Mouse (Mus musculus) lung, embryonic 15.5 days (tissue): ENCODE measurements around the gene Cd164. TPM values are rescaled to one million over a fixed set of nuclear protein-coding genes. Genes with fewer than 3 reads are reported as not detected.

Experiments
- ATAC-seq: fragments of 200-750 bp; cut with Nextera tagmentation; 2 replicates; pipeline ENCODE4 v1.8.0; 2017; ENCODE audit warnings: moderate number of reproducible peaks, borderline replicate concordance; ENCODE audit not compliant: low FRiP score, low TSS enrichment; ENCODE audit errors: extremely low read depth
- H3K27ac ChIP-seq: fragments of 300-500 bp; sonication (generic); 2 replicates; pipeline ENCODE4 v1.5.1; 2015; ENCODE audit warnings: moderate library complexity, mild to moderate bottlenecking, inconsistent platforms
- H3K27me3 ChIP-seq: fragments of 300-500 bp; sonication (generic); 2 replicates; pipeline ENCODE4 v1.6.1; 2015; ENCODE audit warnings: inconsistent platforms
- H3K36me3 ChIP-seq: fragments of 300-500 bp; sonication (generic); 2 replicates; pipeline ENCODE4 v1.6.1; 2015; ENCODE audit warnings: inconsistent platforms
- H3K4me1 ChIP-seq: fragments of 300-500 bp; sonication (generic); 2 replicates; pipeline ENCODE4 v1.6.1; 2015; ENCODE audit warnings: inconsistent platforms
- H3K4me2 ChIP-seq: fragments of 300-500 bp; sonication (generic); 2 replicates; pipeline ENCODE4 v1.6.1; 2015; ENCODE audit warnings: inconsistent platforms, mild to moderate bottlenecking, moderate library complexity
- H3K4me3 ChIP-seq: fragments of 300-500 bp; sonication (generic); 2 replicates; pipeline ENCODE4 v1.5.1; 2015; ENCODE audit warnings: mild to moderate bottlenecking, inconsistent platforms
- H3K9ac ChIP-seq: fragments of 300-500 bp; sonication (generic); 2 replicates; pipeline ENCODE4 v1.6.1; 2015; ENCODE audit warnings: inconsistent platforms
- H3K9me3 ChIP-seq: fragments of 300-500 bp; sonication (generic); 2 replicates; pipeline ENCODE4 v1.6.1; 2016; ENCODE audit warnings: inconsistent platforms
- WGBS: fragments of 180-500 bp; shearing (Covaris S2); methylation state at CpG from one replicate; pipeline ENCODE4 v1.1.7; 2015; 5-methylcytosine and 5-hydroxymethylcytosine counted together
- polyA plus RNA-seq: library from polyadenylated mRNA; unstranded; fragments of >200 nt; fragmentation: Nextera tagmentation; extraction: Ambion mirVana; gene quantifications from 2 replicates; pipeline ENCODE4 v1.2.1, GENCODE M21; 2015

Gene Cd164
- polyA plus RNA-seq, 1 experiment from 2014 or later = 176 TPM

DNA sequence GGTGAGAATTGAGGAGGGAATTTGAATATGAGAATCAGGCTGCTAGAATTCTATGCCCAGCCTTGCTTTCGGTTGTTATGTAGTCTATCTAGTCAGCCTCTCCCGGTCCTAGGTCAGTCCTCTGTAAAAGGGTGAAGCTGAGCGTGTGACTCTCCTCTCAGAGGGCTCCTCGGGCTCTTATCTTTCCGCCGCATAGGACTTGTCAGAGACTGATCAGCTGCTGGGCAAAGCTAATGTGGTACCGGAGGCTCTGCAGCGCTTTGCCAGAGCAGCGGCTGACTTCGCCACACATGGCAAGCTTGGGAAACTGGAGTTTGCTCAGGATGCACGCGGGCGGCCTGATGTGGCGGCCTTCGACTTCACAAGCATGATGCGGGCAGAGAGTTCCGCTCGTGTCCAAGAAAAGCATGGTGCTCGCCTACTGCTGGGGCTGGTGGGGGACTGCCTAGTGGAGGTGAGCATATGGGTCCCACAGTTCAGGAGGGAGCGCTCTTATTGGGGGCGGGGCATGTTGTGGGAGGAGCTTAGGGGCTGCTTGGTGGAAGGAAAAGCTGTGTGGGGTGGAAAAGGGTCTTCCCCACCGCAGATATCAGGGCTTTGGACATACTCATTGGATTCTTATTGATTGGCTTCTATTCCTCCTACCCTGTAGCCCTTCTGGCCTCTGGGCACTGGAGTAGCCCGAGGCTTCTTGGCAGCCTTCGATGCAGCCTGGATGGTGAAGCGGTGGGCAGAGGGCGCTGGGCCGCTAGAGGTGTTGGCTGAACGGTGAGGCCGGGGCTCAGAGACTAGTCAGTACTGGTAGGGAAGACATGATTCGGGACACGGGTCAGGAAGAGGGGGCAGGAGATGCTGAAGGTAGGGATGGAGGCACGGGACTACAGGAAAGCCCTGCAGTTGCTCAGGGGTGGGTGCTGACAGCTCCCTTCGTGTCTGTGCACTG, 38.0 kb upstream of the Cd164 start:
- Histone ChIP-seq H3K4me3 (no peak overlapping the region), H3K27me3 (no peaks in the 10 kb centered on the region), H3K27ac (no peak overlapping the region), H3K9me3 (no peaks in the 10 kb centered on the region), H3K4me1 (peaks cover 29% of the 10 kb centered on the region), H3K4me2 (no peak overlapping the region), H3K9ac (no peak overlapping the region), H3K36me3 (peaks cover 65% of the 10 kb centered on the region)
- 54% methylated on average over 33 of the region's 33 CpGs for WGBS
- ATAC-seq = no peak

GRCm38 (mm10) chr10:41482446-41482845, 36.8 kb upstream of the Cd164 start:
- Histone ChIP-seq H3K27me3 (no peaks in the 10 kb centered on the region), H3K4me2 (no peak overlapping the region), H3K9ac (no peak overlapping the region), H3K4me3 (no peak overlapping the region), H3K27ac (no peak overlapping the region), H3K4me1 (peaks cover 29% of the 10 kb centered on the region), H3K36me3 (peaks cover 77% of the 10 kb centered on the region), H3K9me3 (no peaks in the 10 kb centered on the region)
- WGBS = 80% methylated on average over 7 of the region's 7 CpGs
- ATAC-seq = no peak

- H3K27me3 ChIP-seq = no peaks in the 10 kb centered on the region
- no peak for ATAC-seq
- H3K36me3 ChIP-seq = peaks cover 62% of the 10 kb centered on the region
- WGBS = 86% methylated on average over 16 of the region's 16 CpGs
- H3K4me3 ChIP-seq = no peak overlapping the region
- no peak overlapping the region for H3K9ac ChIP-seq
- peaks cover 24% of the 10 kb centered on the region for H3K4me1 ChIP-seq
- H3K27ac ChIP-seq = no peak overlapping the region
- H3K4me2 ChIP-seq = no peak overlapping the region
- no peaks in the 10 kb centered on the region for H3K9me3 ChIP-seq
Measured at GRCm38 (mm10) chr10:41485778-41486177, 33.4 kb upstream of the Cd164 start.

DNA sequence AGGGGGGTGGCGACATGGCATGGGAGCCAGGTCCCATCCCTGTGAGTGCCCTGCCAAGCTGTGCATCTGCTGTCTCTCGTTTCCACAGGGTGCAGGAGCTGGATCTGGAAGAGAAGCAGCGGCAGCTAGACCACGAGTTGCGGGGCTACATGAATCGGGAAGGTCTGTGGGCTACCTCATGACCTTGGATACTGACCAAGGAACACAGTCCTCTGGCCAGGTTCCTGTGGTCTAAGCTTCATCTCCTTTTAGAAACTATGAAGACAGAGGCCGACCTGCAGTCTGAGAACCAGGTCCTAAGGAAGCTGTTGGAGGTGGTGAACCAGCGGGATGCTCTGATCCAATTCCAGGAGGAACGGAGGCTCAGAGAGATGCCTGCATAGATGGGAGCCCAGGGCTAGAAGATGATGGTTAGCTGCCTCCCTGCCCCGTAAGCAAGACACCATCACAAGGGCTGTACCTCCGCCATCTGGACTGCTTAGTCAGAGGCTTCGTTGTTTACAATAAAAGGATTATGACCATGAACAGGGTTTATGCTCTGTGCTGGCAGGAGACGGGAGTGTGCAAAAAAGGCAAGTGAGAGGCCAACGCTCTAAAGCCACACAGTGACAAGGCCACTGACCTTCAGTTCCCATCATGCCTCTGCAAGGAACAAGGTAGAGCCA, 32.6 kb upstream of the Cd164 start:
- no peak for ATAC-seq
- 79% methylated on average over 14 of the region's 14 CpGs for WGBS
- peaks cover 59% of the 10 kb centered on the region for H3K36me3 ChIP-seq

GRCm38 (mm10) chr10:41488877-41489276, 30.3 kb upstream of the Cd164 start:
- Histone ChIP-seq H3K9ac (peak overlapping the region; percentile 72; the same call in 1 of the 2 replicates), H3K27ac (no peak overlapping the region), H3K4me3 (peak overlapping the region; percentile 62), H3K27me3 (no peaks in the 10 kb centered on the region), H3K36me3 (peaks cover 42% of the 10 kb centered on the region), H3K4me1 (peaks cover 20% of the 10 kb centered on the region), H3K4me2 (peak overlapping the region; percentile 99), H3K9me3 (no peaks in the 10 kb centered on the region)
- no peak for ATAC-seq
- 23% methylated on average over 7 of the region's 7 CpGs for WGBS

More for the DNA sequence above, 32.6 kb upstream of the Cd164 start:
- Histone ChIP-seq H3K9ac (no peak overlapping the region), H3K4me3 (no peak overlapping the region), H3K4me2 (no peak overlapping the region), H3K27ac (no peak overlapping the region), H3K27me3 (no peaks in the 10 kb centered on the region), H3K9me3 (no peaks in the 10 kb centered on the region), H3K4me1 (peaks cover 20% of the 10 kb centered on the region)

DNA sequence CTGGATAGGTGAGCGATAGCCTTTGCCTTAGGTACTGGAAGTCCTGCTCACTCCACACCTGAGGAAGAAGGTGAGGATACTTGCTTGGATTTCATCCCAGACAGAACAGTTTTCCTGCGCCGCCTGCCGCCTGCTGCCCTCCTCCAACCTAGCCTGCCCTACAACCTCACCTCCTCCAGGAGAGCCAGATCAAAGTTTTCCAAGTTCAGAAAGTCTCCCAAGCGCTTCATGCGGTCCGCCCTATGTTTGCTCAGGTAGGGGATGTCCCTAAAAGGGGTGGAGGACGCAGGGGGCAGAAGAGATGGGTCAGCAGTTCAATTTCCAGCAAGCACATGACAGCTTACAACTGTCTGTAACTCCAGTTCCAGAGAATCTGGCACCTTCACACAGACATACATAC, 29.9 kb upstream of the Cd164 start:
- 20% methylated on average over 8 of the region's 8 CpGs for WGBS
- peak overlapping the region; percentile 72 for H3K9ac ChIP-seq
- peaks cover 38% of the 10 kb centered on the region for H3K36me3 ChIP-seq
- ATAC-seq = no peak
- peaks cover 20% of the 10 kb centered on the region for H3K4me1 ChIP-seq
- H3K27me3 ChIP-seq = no peaks in the 10 kb centered on the region
- peak overlapping the region; percentile 62 for H3K4me3 ChIP-seq
- H3K9me3 ChIP-seq = no peaks in the 10 kb centered on the region
- no peak overlapping the region; the same call in 1 of the 2 replicates for H3K27ac ChIP-seq
- peak overlapping the region; percentile 99 for H3K4me2 ChIP-seq

GRCm38 (mm10) chr10:41489708-41490517, 29.3 kb upstream of the Cd164 start, which contains the start of the genes Smpd2 and Ppil6:
Gene Smpd2 (minus strand): TSS chr10:41490369.
Gene Ppil6 (plus strand): TSS chr10:41490439.
- H3K4me1 ChIP-seq = peaks cover 20% of the 10 kb centered on the region
- peak within 1 kb of the TSS; percentile 80 for H3K27ac ChIP-seq
- under 1% methylated on average over 50 of the region's 50 CpGs for WGBS
- H3K4me2 ChIP-seq = peak within 1 kb of the TSS; percentile 99
- no peaks in the 10 kb centered on the region for H3K9me3 ChIP-seq
- H3K36me3 ChIP-seq = peaks cover 32% of the 10 kb centered on the region
- peak within 1 kb of the TSS; percentile 72 for H3K9ac ChIP-seq
- peak; percentile 93 for ATAC-seq
- H3K4me3 ChIP-seq = peak within 1 kb of the TSS; percentile 62
- no peaks in the 10 kb centered on the region for H3K27me3 ChIP-seq

DNA sequence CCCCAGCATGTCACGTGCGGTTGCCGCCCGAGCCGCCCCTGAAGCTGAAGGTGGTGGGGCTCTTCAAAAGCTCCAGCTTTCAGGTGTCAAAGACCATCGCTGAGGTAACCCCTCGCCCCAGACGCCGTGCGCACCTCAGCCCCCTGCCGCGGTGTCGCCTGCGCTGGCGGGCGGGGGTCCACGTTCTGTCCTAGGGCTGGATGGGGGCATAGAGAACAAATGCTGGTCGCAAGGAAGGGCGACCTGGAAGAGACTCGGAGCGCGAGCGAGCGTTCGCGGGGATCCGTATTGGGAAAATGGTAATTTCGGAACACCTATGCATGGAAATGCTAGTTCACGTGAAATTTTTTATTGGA, 28.7 kb upstream of the Cd164 start:
- Histone ChIP-seq H3K27ac (no peak overlapping the region), H3K9ac (peak overlapping the region; percentile 62), H3K4me3 (peak overlapping the region; percentile 62), H3K4me2 (peak overlapping the region; percentile 99), H3K27me3 (no peaks in the 10 kb centered on the region), H3K4me1 (peaks cover 20% of the 10 kb centered on the region), H3K36me3 (peaks cover 26% of the 10 kb centered on the region), H3K9me3 (no peaks in the 10 kb centered on the region)
- WGBS = under 1% methylated on average over 29 of the region's 29 CpGs
- ATAC-seq = no peak

- peak overlapping the region; percentile 99; the same call in 1 of the 2 replicates for H3K4me2 ChIP-seq
- H3K27ac ChIP-seq = no peak overlapping the region
- no peaks in the 10 kb centered on the region for H3K27me3 ChIP-seq
- ATAC-seq = no peak
- H3K36me3 ChIP-seq = peaks cover 20% of the 10 kb centered on the region
- peaks cover 20% of the 10 kb centered on the region for H3K4me1 ChIP-seq
- H3K4me3 ChIP-seq = no peak overlapping the region; the same call in 1 of the 2 replicates
- no peaks in the 10 kb centered on the region for H3K9me3 ChIP-seq
- no peak overlapping the region for H3K9ac ChIP-seq
- WGBS = 35% methylated on average over 4 of the region's 4 CpGs
Measured at GRCm38 (mm10) chr10:41491111-41491510, 28.1 kb upstream of the Cd164 start.

DNA sequence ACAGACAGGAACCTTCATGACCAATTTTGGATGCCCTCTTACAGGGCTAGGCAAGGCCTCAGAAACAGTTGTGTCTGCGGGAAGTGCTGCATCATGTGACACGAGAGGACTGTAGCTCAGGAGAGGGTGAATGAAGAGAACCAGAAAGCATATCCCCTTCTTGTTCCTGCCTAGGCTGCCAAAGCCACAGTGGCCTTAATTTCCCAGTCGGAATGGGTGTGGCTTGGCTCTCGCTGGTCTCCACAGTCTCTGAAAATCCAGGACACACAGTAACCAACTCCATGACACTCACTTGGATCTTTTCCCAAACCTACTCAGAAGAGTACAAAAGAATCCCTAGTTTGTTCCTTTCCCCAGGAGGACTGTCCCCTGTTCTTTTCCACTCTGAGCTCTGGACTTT, 18.3 kb upstream of the Cd164 start:
- Histone ChIP-seq H3K9ac (no peak overlapping the region), H3K4me3 (no peak overlapping the region), H3K9me3 (no peaks in the 10 kb centered on the region), H3K27ac (no peak overlapping the region), H3K36me3 (no peaks in the 10 kb centered on the region), H3K4me2 (no peak overlapping the region), H3K4me1 (no peaks in the 10 kb centered on the region), H3K27me3 (no peaks in the 10 kb centered on the region)
- 56% methylated on average over 4 of the region's 4 CpGs for WGBS
- ATAC-seq = no peak

DNA sequence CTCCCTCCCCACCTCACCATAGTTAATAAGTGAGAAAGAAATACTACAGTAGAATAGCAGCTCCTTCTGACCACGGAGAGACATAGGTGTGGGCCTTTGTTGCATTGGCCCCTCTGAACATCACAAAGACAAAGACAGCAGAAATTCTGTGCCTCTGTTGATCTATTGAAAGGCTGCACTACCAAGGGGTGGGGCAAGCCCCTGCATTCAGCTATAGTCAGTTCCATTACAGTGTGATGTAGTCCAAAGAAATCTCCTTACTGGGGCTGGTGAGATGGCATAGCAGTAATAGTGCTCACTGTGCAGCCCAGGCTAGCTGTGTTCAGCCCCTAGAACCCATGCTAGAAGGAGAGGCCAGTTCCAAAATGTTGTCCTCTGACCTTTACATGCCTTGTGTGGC, 14.2 kb upstream of the Cd164 start:
- no peak for ATAC-seq
- no peak overlapping the region for H3K27ac ChIP-seq
- no peaks in the 10 kb centered on the region for H3K4me1 ChIP-seq
- H3K36me3 ChIP-seq = no peaks in the 10 kb centered on the region
- H3K4me3 ChIP-seq = no peak overlapping the region
- H3K4me2 ChIP-seq = no peak overlapping the region
- no peaks in the 10 kb centered on the region for H3K27me3 ChIP-seq
- H3K9ac ChIP-seq = no peak overlapping the region
- 91% methylated on average over 1 of the region's 1 CpGs for WGBS
- H3K9me3 ChIP-seq = no peaks in the 10 kb centered on the region
